Mouse (Mus musculus) stomach, embryonic 16.5 days (tissue): ENCODE measurements around the gene Gm21988. TPM values are rescaled to one million over a fixed set of nuclear protein-coding genes. Genes with fewer than 3 reads are reported as not detected.

ENCODE experiments used
- ATAC-seq: fragments of 200-750 bp; cut with Nextera tagmentation; 2 replicates; pipeline ENCODE4 v1.8.0; 2017; ENCODE audit warnings: moderate number of reproducible peaks, moderate TSS enrichment; ENCODE audit not compliant: insufficient read depth, low FRiP score
- H3K27ac ChIP-seq: fragments of 300-500 bp; sonication (generic); 2 replicates; pipeline ENCODE4 v1.5.1; 2014; ENCODE audit warnings: low read length
- H3K27me3 ChIP-seq: fragments of 300-500 bp; sonication (generic); 2 replicates; pipeline ENCODE4 v1.6.1; 2014; ENCODE audit warnings: low read length, control low read depth, mixed read lengths; ENCODE audit not compliant: control insufficient read depth, insufficient read depth
- H3K36me3 ChIP-seq: fragments of 300-500 bp; sonication (generic); 2 replicates; pipeline ENCODE4 v1.6.1; 2014; ENCODE audit warnings: low read length; ENCODE audit not compliant: control insufficient read depth, insufficient read depth
- H3K4me1 ChIP-seq: fragments of 300-500 bp; sonication (generic); 2 replicates; pipeline ENCODE4 v1.6.1; 2014; ENCODE audit warnings: low read length, control low read depth, mixed read lengths; ENCODE audit not compliant: control insufficient read depth, insufficient read depth
- H3K4me2 ChIP-seq: fragments of 300-500 bp; sonication (generic); 2 replicates; pipeline ENCODE4 v1.6.1; 2014; ENCODE audit warnings: low read depth, low read length, mixed read lengths
- H3K4me3 ChIP-seq: fragments of 300-500 bp; sonication (generic); replicated peaks from 2 replicates; pipeline ENCODE4 v1.5.1; 2014; ENCODE audit warnings: mild to moderate bottlenecking, low read length
- H3K9ac ChIP-seq: fragments of 300-500 bp; sonication (generic); 2 replicates; pipeline ENCODE4 v1.6.1; 2014; ENCODE audit warnings: low read length
- H3K9me3 ChIP-seq: fragments of 300-500 bp; sonication (generic); replicated peaks from 2 replicates; pipeline ENCODE4 v1.6.1; 2016; ENCODE audit warnings: low read length, control low read depth; ENCODE audit not compliant: control insufficient read depth
- whole genome bisulfite sequencing: fragments of 180-500 bp; shearing (Covaris S2); extraction: QIAGEN DNeasy Blood & Tissue Kit; methylation state at CpG from one replicate; pipeline ENCODE4 v1.1.7; 2014; 5-methylcytosine and 5-hydroxymethylcytosine counted together
- polyA plus RNA-seq: library from polyadenylated mRNA; unstranded; fragments of >200 nt; fragmentation: Nextera tagmentation; extraction: Ambion mirVana; gene quantifications from 2 replicates; pipeline ENCODE4 v1.2.1, GENCODE M21; 2015

Gene Gm21988
- polyA plus RNA-seq, 1 experiment from 2014 or later, result 9.6 TPM

GRCm38 (mm10) chr11:70242591-70242990 lies 3.0 kb upstream of the Gm21988 start:
- Histone ChIP-seq H3K27me3 (no peaks in the 10 kb centered on the region), H3K4me2 (no peak overlapping the region), H3K4me1 (peaks cover 13% of the 10 kb centered on the region), H3K4me3 (no peak overlapping the region), H3K36me3 (no peaks in the 10 kb centered on the region), H3K9me3 (no peaks in the 10 kb centered on the region), H3K27ac (no peak overlapping the region), H3K9ac (no peak overlapping the region)
- WGBS, result 66% methylated on average over 11 of the region's 11 CpGs
- ATAC-seq, result no peak

GRCm38 (mm10) chr11:70238591-70239440 lies 814 bp downstream of the Gm21988 start:
- peak overlapping the region; percentile 98 for H3K4me2 ChIP-seq
- ATAC-seq, result no peak
- H3K27me3 ChIP-seq, result no peaks in the 10 kb centered on the region
- H3K36me3 ChIP-seq, result no peaks in the 10 kb centered on the region
- H3K27ac ChIP-seq, result peak overlapping the region; percentile 94
- H3K4me1 ChIP-seq, result peaks cover 17% of the 10 kb centered on the region
- H3K9ac ChIP-seq, result peak overlapping the region; percentile 91
- H3K9me3 ChIP-seq, result no peaks in the 10 kb centered on the region
- H3K4me3 ChIP-seq, result peak overlapping the region; percentile 86
- WGBS, result 11% methylated on average over 23 of the region's 23 CpGs

- Histone ChIP-seq H3K36me3 (no peaks in the 10 kb centered on the region), H3K27ac (peak within 1 kb of the TSS; percentile 94), H3K9ac (peak within 1 kb of the TSS; percentile 91), H3K4me2 (peak within 1 kb of the TSS; percentile 98), H3K9me3 (no peaks in the 10 kb centered on the region), H3K4me1 (peaks cover 17% of the 10 kb centered on the region), H3K4me3 (peak within 1 kb of the TSS; percentile 86), H3K27me3 (no peaks in the 10 kb centered on the region)
- ATAC-seq, result peak; percentile 95
- under 1% methylated on average over 69 of the region's 70 CpGs for WGBS
Measured at GRCm38 (mm10) chr11:70237457-70238167, 2.0 kb downstream of the Gm21988 start, which contains the start of gene 0610010K14Rik. Gene 0610010K14Rik, minus strand, starts transcription at chr11:70237914.

GRCm38 (mm10) chr11:70236717-70237116 lies 2.9 kb downstream of the Gm21988 start:
- Histone ChIP-seq H3K4me1 (peaks cover 17% of the 10 kb centered on the region), H3K27me3 (no peaks in the 10 kb centered on the region), H3K4me3 (peak overlapping the region; percentile 86), H3K4me2 (peak overlapping the region; percentile 98), H3K27ac (peak overlapping the region; percentile 94), H3K9ac (peak overlapping the region; percentile 82), H3K36me3 (no peaks in the 10 kb centered on the region), H3K9me3 (no peaks in the 10 kb centered on the region)
- no peak for ATAC-seq
- WGBS, result 45% methylated on average over 7 of the region's 7 CpGs

GRCm38 (mm10) chr11:70235254-70235900 lies 4.3 kb downstream of the Gm21988 start:
- WGBS, result 92% methylated on average over 12 of the region's 12 CpGs
- no peak for ATAC-seq
- H3K9ac ChIP-seq, result no peak overlapping the region
- H3K9me3 ChIP-seq, result no peaks in the 10 kb centered on the region
- H3K27me3 ChIP-seq, result no peaks in the 10 kb centered on the region
- H3K4me2 ChIP-seq, result no peak overlapping the region
- H3K27ac ChIP-seq, result no peak overlapping the region
- H3K4me3 ChIP-seq, result no peak overlapping the region
- H3K36me3 ChIP-seq, result no peaks in the 10 kb centered on the region
- peaks cover 19% of the 10 kb centered on the region for H3K4me1 ChIP-seq

GRCm38 (mm10) chr11:70234497-70234896 lies 5.1 kb downstream of the Gm21988 start:
- 0 out of 2 replicates have a peak, but pooled peaks cover 4% of the 10 kb centered on the region for H3K27me3 ChIP-seq
- no peak overlapping the region for H3K4me3 ChIP-seq
- H3K4me1 ChIP-seq, result peaks cover 16% of the 10 kb centered on the region
- no peak overlapping the region for H3K9ac ChIP-seq
- no peak overlapping the region for H3K27ac ChIP-seq
- no peaks in the 10 kb centered on the region for H3K9me3 ChIP-seq
- ATAC-seq, result no peak
- H3K4me2 ChIP-seq, result no peak overlapping the region
- H3K36me3 ChIP-seq, result no peaks in the 10 kb centered on the region
- 80% methylated on average over 8 of the region's 8 CpGs for WGBS

- Histone ChIP-seq H3K9ac (no peak overlapping the region), H3K4me3 (no peak overlapping the region), H3K9me3 (no peaks in the 10 kb centered on the region), H3K36me3 (no peaks in the 10 kb centered on the region), H3K27me3 (0 out of 2 replicates have a peak, but pooled peaks cover 6% of the 10 kb centered on the region), H3K27ac (no peak overlapping the region), H3K4me2 (no peak overlapping the region; the same call in 1 of the 2 replicates), H3K4me1 (peaks cover 16% of the 10 kb centered on the region)
- 58% methylated on average over 5 of the region's 5 CpGs for WGBS
- no peak for ATAC-seq
Measured at GRCm38 (mm10) chr11:70234037-70234436, 5.6 kb downstream of the Gm21988 start.

- no peaks in the 10 kb centered on the region for H3K36me3 ChIP-seq
- H3K4me3 ChIP-seq, result peak overlapping the region; percentile 48
- H3K4me2 ChIP-seq, result peak overlapping the region; percentile 63
- H3K27me3 ChIP-seq, result peaks cover 8% of the 10 kb centered on the region; the same call in 1 of the 2 replicates
- H3K9me3 ChIP-seq, result no peaks in the 10 kb centered on the region
- H3K27ac ChIP-seq, result 0 out of 2 replicates have a peak overlapping the region, but pooled peaks have one; percentile 8
- ATAC-seq, result no peak
- H3K4me1 ChIP-seq, result peaks cover 17% of the 10 kb centered on the region; the same call in 1 of the 2 replicates
- H3K9ac ChIP-seq, result peak overlapping the region; percentile 79
- 29% methylated on average over 8 of the region's 8 CpGs for WGBS
Measured at GRCm38 (mm10) chr11:70233016-70233415, 6.6 kb downstream of the Gm21988 start.
